Mouse (Mus musculus): Measurements from ENCODE around the gene Polr2f.

DNA sequence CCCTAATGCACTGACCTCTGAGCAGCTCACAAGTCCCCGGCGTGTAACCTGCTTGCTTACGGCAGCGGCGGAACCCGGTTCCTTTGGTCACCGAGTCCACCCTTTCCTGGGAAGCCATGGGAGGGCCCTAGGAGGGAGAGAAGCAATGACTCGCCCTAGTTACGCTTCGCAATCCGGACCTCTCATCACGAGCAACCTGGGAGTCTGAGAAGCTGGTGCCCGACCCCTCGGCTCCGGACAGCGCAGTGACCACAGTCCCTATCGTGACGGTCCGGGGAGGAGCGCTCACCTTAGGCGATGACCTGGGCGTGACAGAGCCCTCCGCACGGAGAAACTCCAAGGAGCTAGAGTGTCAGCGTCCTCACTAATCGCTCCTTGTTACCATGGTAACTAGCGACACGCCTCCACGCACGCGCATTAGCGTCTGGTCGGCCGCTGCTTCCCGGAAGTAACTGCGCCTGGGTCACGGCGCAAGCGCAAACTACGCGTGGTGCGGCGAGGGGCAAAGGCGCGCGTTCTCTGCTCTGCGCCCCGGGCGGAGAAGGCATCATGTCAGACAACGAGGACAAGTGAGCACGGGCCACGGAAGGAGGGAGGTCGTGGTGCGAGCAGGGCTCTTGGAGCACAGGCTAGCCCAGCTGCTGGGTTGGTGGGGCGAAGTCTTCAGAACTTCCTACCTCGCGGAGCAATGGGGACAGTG, at the start of gene Polr2f, which contains the start of gene 1700088E04Rik:
- TF ChIP-seq POLR2A (IDR thresholded peaks at IDR 0.05; ENCODE audit: low read depth, low read length) (peak; percentile 86), CTCF (IDR thresholded peaks at IDR 0.05; ENCODE audit: extremely low read depth, insufficient read depth, insufficient read length, insufficient replicate concordance) (no peak)

Measured in spleen, adult 2 months (tissue).